Mouse (Mus musculus): ENCODE data around the gene Havcr1.

Havcr1 gene

GRCm38 (mm10) chr11:46819930-46820329, 85.0 kb downstream of the Havcr1 start:
- peak; percentile 8 for DNase-seq (ENCODE audit: inconsistent ontology term)

All from Muller cell, postnatal 12 days (primary cell).